Comparison of ENCODE assay signal across 9 mouse cellular contexts in genomic region chr11:113458582-113459210, GRCm38 (mm10).
DNase-seq lines count a peak whose midpoint lies in the region; ATAC-seq and TF ChIP-seq lines count a peak whose summit lies in the region.
"Had no signal": no experiment of that assay in that cellular context is flagged by ENCODE, and none has a peak within 500 bp of the region (broad histone marks: within the 10 kb centered on the region; RNA-seq: fewer than 3 reads in every experiment).

No protein-coding gene starts in this region.

- intact Hi-C loops in left cerebral cortex, adult 2 months (cut with DNase I): no loop called here
- intact Hi-C loops in left cerebral cortex, postnatal 14 days (cut with DNase I): no loop called here

- no peak overlapping the region for H3K27ac ChIP-seq in left cerebral cortex, adult 2 months
- H3K27ac ChIP-seq in bone marrow, adult 2 months (ENCODE audit: control insufficient read depth, insufficient read depth, low read depth, low read length, poor library complexity): no peak overlapping the region
- no peak overlapping the region for H3K27ac ChIP-seq in intestine, embryonic 15.5 days

- H3K27me3 ChIP-seq in splenic B cell, adult 2 months (ENCODE audit: control insufficient read depth, insufficient read depth, low read length, poor library complexity, severe bottlenecking): no peaks in the 10 kb centered on the region
- no peaks in the 10 kb centered on the region for H3K27me3 ChIP-seq in intestine, embryonic 15.5 days (replicated peaks)

- TF ChIP-seq CTCF in left cerebral cortex, adult 2 months (IDR thresholded peaks at IDR 0.05): peak; percentile 12
- TF ChIP-seq CTCF in bone marrow, adult 2 months (IDR thresholded peaks at IDR 0.05; ENCODE audit: control insufficient read depth, insufficient read depth, low read length): peak; percentile 42; the same call in 1 of the 2 replicates

- peak; percentile 63 to 66 for DNase-seq in cerebellum, postnatal 10 days
- DNase-seq in cerebellum, adult 9-11 months: no peak
- DNase-seq in left cerebral cortex, adult 2 months (ENCODE audit: extremely low spot score in 1 of 2, low spot score in 2 of 2): no peak
- no peak for DNase-seq in left cerebral cortex, postnatal 14 days (ENCODE audit: low spot score in 2 of 2)
- peak; percentile 10 for DNase-seq in splenic B cell, adult 2 months (ENCODE audit: low read depth, low spot score)
- DNase-seq in layer of hippocampus, adult 18-20 months (ENCODE audit: low spot score in 2 of 2): no peak
- DNase-seq: heart, postnatal 36 days had no signal

- H3K4me1 ChIP-seq in bone marrow, adult 2 months (ENCODE audit: control insufficient read depth, insufficient read depth, low read length): no peaks in the 10 kb centered on the region
- H3K4me1 ChIP-seq in intestine, embryonic 15.5 days (replicated peaks): no peaks in the 10 kb centered on the region

- H3K9ac ChIP-seq in intestine, embryonic 15.5 days: no peak overlapping the region

- no peaks in the 10 kb centered on the region for H3K36me3 ChIP-seq in splenic B cell, adult 2 months (ENCODE audit: control insufficient read depth, insufficient read depth, low read length, poor library complexity, severe bottlenecking)
- H3K36me3 ChIP-seq in intestine, embryonic 15.5 days: no peaks in the 10 kb centered on the region

- H3K4me3 ChIP-seq in left cerebral cortex, adult 2 months: no peak overlapping the region
- no peak overlapping the region for H3K4me3 ChIP-seq in bone marrow, adult 2 months (replicated peaks; ENCODE audit: control insufficient read depth, low read depth, low read length)
- no peak overlapping the region for H3K4me3 ChIP-seq in intestine, embryonic 15.5 days (replicated peaks)

- no peak overlapping the region for H3K4me2 ChIP-seq in intestine, embryonic 15.5 days (replicated peaks)

- no peak for TF ChIP-seq POLR2A in bone marrow, adult 2 months (IDR thresholded peaks at IDR 0.05; ENCODE audit: borderline replicate concordance, control insufficient read depth, low read depth, low read length)

- no peak for ATAC-seq in intestine, embryonic 15.5 days

- WGBS in bone marrow, adult 2 months: 85% methylated on average over 15 of the region's 15 CpGs
- WGBS in intestine, embryonic 15.5 days: 70% methylated on average over 15 of the region's 15 CpGs

- H3K9me3 ChIP-seq in intestine, embryonic 15.5 days: no peaks in the 10 kb centered on the region

Comparison
In these comparisons a context has a peak if more than half of its experiments do, and no peak if none do; other contexts are left out.
1. DNase-seq: peak in cerebellum, postnatal 10 days (2 of 2) and splenic B cell, adult 2 months (single experiment); none in cerebellum, adult 9-11 months (single experiment), left cerebral cortex, adult 2 months (0 of 2), left cerebral cortex, postnatal 14 days (0 of 2) and layer of hippocampus, adult 18-20 months (0 of 2).